Mouse (Mus musculus): ENCODE measurements at regions not wholly inside any gene's neighbourhood (a gene's known extent, or its start where the extent isn't known, plus 50 kb on each side); places are given as distances from the start of the nearest gene placed in this dataset.
A peak's percentile ranks its signal among the peaks of the same experiment; 100 is the strongest.

DNA sequence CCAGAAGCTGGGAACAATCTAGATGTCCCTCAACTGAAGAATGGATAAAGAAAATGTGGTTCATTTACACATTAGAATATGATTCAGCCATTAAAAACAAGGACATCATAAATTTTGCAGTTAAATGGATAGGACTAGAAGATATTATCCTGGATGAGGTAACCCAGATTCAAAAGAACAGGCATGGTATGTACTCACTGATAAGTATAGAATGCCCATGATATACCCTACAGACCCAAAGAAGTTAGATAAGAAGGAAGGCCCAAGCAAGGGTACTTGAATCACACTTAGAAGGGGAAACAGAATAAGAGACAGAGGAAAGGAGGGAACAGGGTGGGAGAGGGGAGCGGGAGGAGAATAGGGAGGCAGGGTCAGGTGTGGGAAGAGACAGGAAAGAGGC lies 127.4 kb upstream of the Itga4 start:
- no peaks in the 10 kb centered on the region for H3K36me3 ChIP-seq (replicated peaks in 1 of 2; ENCODE audit: control insufficient read depth in 1 of 2, insufficient read depth in 1 of 2, low read length in 1 of 2)
- H3K4me2 ChIP-seq (ENCODE audit: insufficient read depth, low read depth, poor library complexity, severe bottlenecking) = peak overlapping the region; percentile 61; the same call in 1 of the 2 replicates
- H3K4me1 ChIP-seq (ENCODE audit: control insufficient read depth in 1 of 2, insufficient read depth in 2 of 2) = peaks cover 6 to 51% of the 10 kb centered on the region in 2 experiments
- no peak for DNase-seq (ENCODE audit: extremely low read depth)
- in situ Hi-C loops (cut with MboI; ENCODE audit: low pct_ligation_motif_present, low pct_unique_long_range_greater_than_20kb, low sequenced_read_pairs) (no loop called here), dilution Hi-C loops (cut with MboI; ENCODE audit: extremely low pct_ligation_motif_present, extremely low pct_unique_long_range_greater_than_20kb, low sequenced_read_pairs) (no loop called here)
- no peak overlapping the region for H3K4me3 ChIP-seq (replicated peaks in 1 of 3; ENCODE audit: low read depth in 2 of 3, low read length in 2 of 3, poor library complexity in 1 of 3)
- H3K9ac ChIP-seq (ENCODE audit: insufficient read depth, low read depth) = no peak overlapping the region
- no peaks in the 10 kb centered on the region for H3K27me3 ChIP-seq (replicated peaks)
- H3K79me2 ChIP-seq (replicated peaks; ENCODE audit: control insufficient read depth, extremely low read depth, insufficient read depth, poor library complexity, severe bottlenecking) = peaks cover 8% of the 10 kb centered on the region
- TF ChIP-seq ZKSCAN1 (IDR thresholded peaks at IDR 0.05; ENCODE audit: borderline replicate concordance, low read depth, low read length) (no peak), NRF1 (IDR thresholded peaks at IDR 0.05; ENCODE audit: low read depth, low read length) (no peak), SIN3A (IDR thresholded peaks at IDR 0.05; ENCODE audit: low read length) (no peak), POLR2A (IDR thresholded peaks at IDR 0.05; ENCODE audit: low read depth, low read length) (0 out of 2 replicates have a peak, but pooled peaks have one; percentile 22)
- no peaks in the 10 kb centered on the region for H3K9me3 ChIP-seq (replicated peaks; ENCODE audit: low read length)
- H3K27ac ChIP-seq (ENCODE audit: insufficient read depth, low read depth) = peak overlapping the region; percentile 64

DNA sequence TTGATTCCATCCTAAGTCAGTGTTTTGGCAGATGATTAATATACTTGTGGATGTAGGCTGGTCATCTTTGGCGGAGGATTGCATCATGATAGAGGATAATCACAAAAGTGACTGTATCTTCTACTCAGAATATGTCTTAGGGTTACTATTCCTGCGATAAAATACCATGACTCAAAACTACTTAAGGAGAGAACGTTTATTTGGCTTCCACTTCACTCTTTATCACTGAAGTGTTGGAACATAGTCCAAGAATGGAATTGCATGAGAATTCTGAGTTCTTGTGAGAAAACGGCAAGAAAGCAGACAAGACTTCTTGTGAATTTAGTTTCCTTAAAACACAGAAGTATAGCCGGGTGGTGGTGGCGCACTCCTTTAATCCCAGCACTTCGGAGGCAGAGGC lies 124.6 kb upstream of the Itga4 start:
- no peaks in the 10 kb centered on the region for H3K36me3 ChIP-seq (replicated peaks in 1 of 2; ENCODE audit: control insufficient read depth in 1 of 2, insufficient read depth in 1 of 2, low read length in 1 of 2)
- no peaks in the 10 kb centered on the region for H3K9me3 ChIP-seq (replicated peaks; ENCODE audit: low read length)
- H3K4me3 ChIP-seq (replicated peaks in 1 of 3; ENCODE audit: low read depth in 2 of 3, low read length in 2 of 3, poor library complexity in 1 of 3) = no peak overlapping the region
- peaks cover 17 to 66% of the 10 kb centered on the region in 2 experiments for H3K4me1 ChIP-seq (ENCODE audit: control insufficient read depth in 1 of 2, insufficient read depth in 2 of 2)
- in situ Hi-C loops (cut with MboI; ENCODE audit: low pct_ligation_motif_present, low pct_unique_long_range_greater_than_20kb, low sequenced_read_pairs) (loop anchor here (10.0 kb wide), 1 partner anchor 156 kb away; no protein-coding TSS in a partner anchor), dilution Hi-C loops (cut with MboI; ENCODE audit: extremely low pct_ligation_motif_present, extremely low pct_unique_long_range_greater_than_20kb, low sequenced_read_pairs) (no loop called here)
- DNase-seq (ENCODE audit: extremely low read depth) = no peak
- no peak overlapping the region for H3K9ac ChIP-seq (ENCODE audit: insufficient read depth, low read depth)
- no peaks in the 10 kb centered on the region for H3K27me3 ChIP-seq (replicated peaks)
- no peaks in the 10 kb centered on the region; the same call in 1 of the 2 replicates for H3K79me2 ChIP-seq (replicated peaks; ENCODE audit: control insufficient read depth, extremely low read depth, insufficient read depth, poor library complexity, severe bottlenecking)
- peak overlapping the region; percentile 99 for H3K27ac ChIP-seq (ENCODE audit: insufficient read depth, low read depth)
- TF ChIP-seq MXI1 (IDR thresholded peaks at IDR 0.05; ENCODE audit: low read depth, low read length) (no peak), SMC3 (IDR thresholded peaks at IDR 0.05; ENCODE audit: low read depth, low read length) (no peak), USF1 (IDR thresholded peaks at IDR 0.05; ENCODE audit: low read depth, low read length) (no peak), CTCF (conservative IDR thresholded peaks at IDR 0.05 in 1 of 2, IDR thresholded peaks at IDR 0.05 in 1 of 2; ENCODE audit: low read depth in 2 of 2, low read length in 2 of 2) (no peak), RCOR1 (conservative IDR thresholded peaks at IDR 0.05; ENCODE audit: low read depth, low read length) (no peak), JUND (conservative IDR thresholded peaks at IDR 0.05; ENCODE audit: low read depth, low read length) (no peak), CHD1 (IDR thresholded peaks at IDR 0.05; ENCODE audit: low read depth, low read length) (no peak), CHD2 (IDR thresholded peaks at IDR 0.05; ENCODE audit: low read length) (no peak), EP300 (IDR thresholded peaks at IDR 0.05; ENCODE audit: low read length) (no peak), UBTF (IDR thresholded peaks at IDR 0.05; ENCODE audit: low read depth, low read length) (no peak), MAX (IDR thresholded peaks at IDR 0.05; ENCODE audit: low read length) (no peak), MEF2A (IDR thresholded peaks at IDR 0.05; ENCODE audit: borderline replicate concordance, low read depth, low read length) (no peak), ZC3H11A (IDR thresholded peaks at IDR 0.05; ENCODE audit: low read depth, low read length) (no peak), E2F4 (IDR thresholded peaks at IDR 0.05; ENCODE audit: insufficient replicate concordance, low read depth, low read length) (no peak), ELF1 (IDR thresholded peaks at IDR 0.05; ENCODE audit: low read depth, low read length) (no peak), JUN (IDR thresholded peaks at IDR 0.05; ENCODE audit: insufficient read depth, low read depth, low read length) (no peak), NRF1 (IDR thresholded peaks at IDR 0.05; ENCODE audit: low read depth, low read length) (no peak), USF2 (conservative IDR thresholded peaks at IDR 0.05; ENCODE audit: low read depth, low read length) (no peak)
- H3K4me2 ChIP-seq (ENCODE audit: insufficient read depth, low read depth, poor library complexity, severe bottlenecking) = no peak overlapping the region
